Mouse (Mus musculus) cerebellum, adult 2 months (tissue): ENCODE results near the gene Ldah. TPM values are rescaled to one million over a fixed set of nuclear protein-coding genes. Genes with fewer than 3 reads are reported as not detected.

Experiments
- DNase-seq, 2 experiments: peaks; one replicate each; pipeline ENCODE4 v3.0.0; 2021
- H3K27ac ChIP-seq: fragments of 200-500 bp; 2 replicates; pipeline ENCODE4 v1.5.1; 2012; ENCODE audit warnings: low read length, control low read depth, inconsistent platforms; ENCODE audit not compliant: insufficient read depth
- H3K27me3 ChIP-seq: fragments of 200-500 bp; 2 replicates; pipeline ENCODE4 v1.6.1; 2012; ENCODE audit warnings: inconsistent platforms, mild to moderate bottlenecking, low read length, moderate library complexity; ENCODE audit not compliant: control insufficient read depth, insufficient read depth
- H3K4me1 ChIP-seq: fragments of 200-500 bp; 2 replicates; pipeline ENCODE4 v1.6.1; 2011; ENCODE audit warnings: low read length; ENCODE audit not compliant: control insufficient read depth, insufficient read depth
- H3K4me3 ChIP-seq: fragments of 200-500 bp; replicated peaks from 2 replicates; pipeline ENCODE3; 2011; ENCODE audit warnings: mild to moderate bottlenecking, low read depth, low read length, control low read depth; ENCODE audit not compliant: insufficient read depth
- CTCF ChIP-seq: fragments of 200-500 bp; IDR thresholded peaks from 2 replicates; pipeline ENCODE4 v1.5.1; 2011; ENCODE audit warnings: low read depth, mild to moderate bottlenecking, control low read depth, low read length, moderate library complexity, borderline replicate concordance; ENCODE audit not compliant: insufficient read depth
- POLR2A ChIP-seq: fragments of 200-500 bp; IDR thresholded peaks from 2 replicates; pipeline ENCODE4 v1.6.1; 2011; ENCODE audit warnings: low read length, control low read depth, borderline replicate concordance; ENCODE audit not compliant: insufficient read depth
- WGBS: fragments of 180-500 bp; shearing (Covaris S2); methylation state at CpG from one replicate; pipeline ENCODE4 v1.1.7; 2018; 5-methylcytosine and 5-hydroxymethylcytosine counted together
- polyA plus RNA-seq: library from polyadenylated mRNA; depleted of rRNA; stranded (reverse); fragments of >200 nt; gene quantifications from 2 replicates; pipeline ENCODE4 v1.2.3, GENCODE M21; 2012

The Ldah gene
- polyA plus RNA-seq, 1 experiment, result 50.6 TPM

- no peak overlapping the region for H3K27ac ChIP-seq
- no peaks in the 10 kb centered on the region for H3K4me1 ChIP-seq
- DNase-seq, result no peak
- H3K4me3 ChIP-seq, result no peak overlapping the region
- 3% methylated on average over 75 of the region's 85 CpGs for WGBS
- H3K27me3 ChIP-seq, result peaks cover 8% of the 10 kb centered on the region; the same call in 1 of the 2 replicates
- TF ChIP-seq CTCF (no peak), POLR2A (no peak)
Observed at GRCm38 (mm10) chr12:8298361-8299142, 90.6 kb downstream of the Ldah start.

DNA sequence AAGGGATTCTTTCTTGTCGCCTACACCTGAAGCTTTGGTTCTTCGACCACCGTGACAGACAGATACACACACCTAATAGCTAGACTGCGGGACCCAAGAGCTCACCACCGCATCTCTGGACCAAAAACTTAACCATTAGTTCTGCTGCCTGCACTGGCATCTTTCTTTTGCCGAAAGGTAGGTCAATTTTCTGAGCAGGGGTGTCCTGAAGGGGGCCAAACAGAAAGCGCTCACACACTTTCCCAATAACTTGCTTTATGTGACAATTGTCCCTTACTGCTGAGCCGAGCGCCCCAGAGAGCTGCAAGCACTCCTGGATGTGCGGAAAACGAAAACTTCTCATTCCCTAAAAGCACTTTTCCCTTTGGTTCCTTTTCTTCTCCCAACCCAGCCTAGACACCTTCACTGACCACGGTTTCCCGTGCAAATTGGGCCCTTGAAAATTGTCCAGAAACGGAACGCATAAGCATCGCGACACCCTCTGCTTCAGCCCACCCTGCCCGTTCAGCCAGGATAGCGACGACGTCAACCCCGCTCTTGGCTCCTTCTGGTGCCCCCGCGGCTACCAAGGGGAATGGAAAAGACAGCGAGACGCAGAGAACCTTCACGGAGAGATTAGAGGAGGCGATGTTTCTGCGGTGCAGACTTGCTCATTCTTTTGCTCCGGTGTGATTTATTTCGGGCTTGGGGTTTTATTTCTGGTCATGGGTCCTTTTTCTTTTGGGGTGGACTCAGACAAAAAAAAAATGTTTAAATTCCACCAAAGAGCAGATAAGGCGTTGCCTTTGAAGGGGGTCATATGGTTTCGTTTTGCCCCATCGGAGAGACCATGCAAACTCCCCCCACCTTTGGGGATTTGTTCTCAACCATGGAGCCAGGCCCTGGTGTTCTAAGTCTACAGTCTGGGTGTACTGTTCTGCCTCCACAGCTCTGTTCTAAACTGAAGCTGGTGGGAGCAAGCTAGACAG, 91.5 kb downstream of the Ldah start:
- no peak for TF ChIP-seq CTCF
- Histone ChIP-seq H3K4me3 (no peak overlapping the region), H3K27me3 (peaks cover 8% of the 10 kb centered on the region; the same call in 1 of the 2 replicates), H3K4me1 (no peaks in the 10 kb centered on the region), H3K27ac (no peak overlapping the region)
- 9% methylated on average over 34 of the region's 34 CpGs for WGBS
- DNase-seq, result no peak

DNA sequence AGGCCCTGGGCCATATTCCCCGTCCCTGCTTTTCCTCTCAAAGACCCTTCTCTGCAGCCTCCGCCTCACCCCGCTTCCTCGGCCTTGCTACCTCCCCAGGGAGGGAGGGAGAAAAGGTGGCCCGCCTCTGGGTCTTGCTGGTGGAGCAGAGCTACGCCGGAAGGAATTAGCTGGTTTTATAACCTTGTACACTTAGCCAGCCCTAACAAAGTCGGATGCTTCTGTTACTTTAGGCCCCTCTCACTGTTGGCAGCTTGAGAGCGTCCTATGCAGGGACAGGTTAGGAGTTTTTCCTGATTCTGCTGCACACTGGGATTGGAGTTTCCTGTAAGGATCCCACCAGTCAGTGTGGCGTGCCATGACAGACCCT, 92.2 kb downstream of the Ldah start:
- no peak overlapping the region for H3K27ac ChIP-seq
- H3K27me3 ChIP-seq, result peaks cover 8% of the 10 kb centered on the region; the same call in 1 of the 2 replicates
- H3K4me3 ChIP-seq, result no peak overlapping the region
- TF ChIP-seq CTCF, result no peak
- no peak for TF ChIP-seq POLR2A
- DNase-seq, result no peak
- 84% methylated on average over 10 of the region's 10 CpGs for WGBS
- H3K4me1 ChIP-seq, result no peaks in the 10 kb centered on the region

DNA sequence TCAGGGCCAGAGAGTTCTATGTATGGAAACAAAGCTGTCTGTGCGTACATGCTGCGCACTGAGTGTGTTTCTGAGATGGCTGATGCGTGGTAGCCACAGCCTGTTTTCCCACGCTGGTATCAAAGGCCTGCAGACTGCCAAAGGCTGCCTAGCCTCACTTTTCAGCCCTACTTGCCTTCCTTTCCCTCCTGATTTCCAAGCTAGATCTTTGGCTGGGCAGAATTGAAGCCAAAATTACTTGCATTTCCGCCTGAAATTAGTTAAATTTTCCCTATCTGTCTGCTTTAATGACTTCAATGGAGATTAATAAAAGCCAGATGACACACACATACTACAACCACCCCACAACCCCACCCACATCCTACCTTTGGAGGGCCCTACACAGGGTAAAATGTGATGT, 92.6 kb downstream of the Ldah start:
- Histone ChIP-seq H3K27me3 (peaks cover 8% of the 10 kb centered on the region; the same call in 1 of the 2 replicates), H3K27ac (no peak overlapping the region), H3K4me1 (no peaks in the 10 kb centered on the region), H3K4me3 (no peak overlapping the region)
- no peak for TF ChIP-seq CTCF
- no peak for TF ChIP-seq POLR2A
- 94% methylated on average over 5 of the region's 5 CpGs for WGBS
- DNase-seq, result no peak

- Histone ChIP-seq H3K4me3 (no peak overlapping the region), H3K4me1 (no peaks in the 10 kb centered on the region), H3K27me3 (peaks cover 8% of the 10 kb centered on the region; the same call in 1 of the 2 replicates), H3K27ac (no peak overlapping the region)
- TF ChIP-seq CTCF (no peak), POLR2A (no peak)
- 11% methylated on average over 46 of the region's 46 CpGs for WGBS
- DNase-seq, result no peak
Observed at GRCm38 (mm10) chr12:8301011-8301814, 93.3 kb downstream of the Ldah start.

DNA sequence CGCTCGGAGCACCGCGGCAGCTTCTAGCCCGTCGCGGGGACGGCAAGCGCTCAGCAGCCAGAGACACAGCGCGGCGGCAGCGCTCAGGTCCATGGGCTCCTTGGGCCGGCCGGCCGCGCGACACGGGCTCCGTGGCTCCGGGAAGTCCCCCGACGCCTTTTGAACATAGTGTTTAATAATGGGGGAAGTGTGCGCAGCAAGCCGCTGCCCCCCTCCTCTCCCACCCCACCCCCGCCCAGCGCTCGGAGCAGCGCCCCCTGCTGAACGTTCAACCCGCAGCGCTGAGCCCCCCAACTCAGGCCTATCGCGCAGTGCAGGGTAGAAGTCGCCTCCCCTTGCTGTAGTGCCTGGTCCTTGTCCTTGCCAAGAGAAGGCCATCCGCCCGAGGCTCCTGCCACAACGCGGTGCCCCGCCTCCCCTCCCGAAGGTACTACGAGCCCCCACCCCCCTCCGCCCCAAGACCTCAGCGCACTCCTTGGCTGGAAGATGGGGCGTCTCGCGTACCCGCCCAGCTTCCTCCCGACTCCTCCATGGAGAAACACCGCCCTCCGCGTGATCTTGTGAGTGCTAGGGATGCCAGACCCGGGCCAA, 94.0 kb downstream of the Ldah start, which contains the start of gene Gdf7:
Gdf7 (minus strand) TSS at position 114 of the 591 bp plus-strand sequence.
- TF ChIP-seq CTCF (no peak), POLR2A (no peak)
- no peaks in the 10 kb centered on the region for H3K4me1 ChIP-seq
- H3K4me3 ChIP-seq, result no peak within 1 kb of the TSS
- DNase-seq, result no peak
- peaks cover 8% of the 10 kb centered on the region; the same call in 1 of the 2 replicates for H3K27me3 ChIP-seq
- no peak within 1 kb of the TSS for H3K27ac ChIP-seq
- 1% methylated on average over 53 of the region's 53 CpGs for WGBS

GRCm38 (mm10) chr12:8305258-8305657, 97.4 kb downstream of the Ldah start:
- DNase-seq, result no peak
- peaks cover 7% of the 10 kb centered on the region; the same call in 1 of the 2 replicates for H3K27me3 ChIP-seq
- H3K4me3 ChIP-seq, result no peak overlapping the region
- H3K27ac ChIP-seq, result no peak overlapping the region
- no peaks in the 10 kb centered on the region for H3K4me1 ChIP-seq
- WGBS, result 6% methylated on average over 2 of the region's 2 CpGs
- TF ChIP-seq POLR2A, result no peak
